Mouse (Mus musculus) erythroblast, adult 5-6 weeks (primary cell): ENCODE measurements around the gene Nod1. TPM values are rescaled to one million over a fixed set of nuclear protein-coding genes. Genes with fewer than 3 reads are reported as not detected.
"Not testable (repeated sequence)": the region's sequence is repeated elsewhere in the genome, so short reads cannot be mapped to it uniquely, and the experiment has no call there.

Source experiments
- ATAC-seq: replicated peaks from 2 replicates; pipeline ENCODE4 v1.8.0; 2016; ENCODE audit warnings: moderate number of reproducible peaks, mild to moderate bottlenecking, moderate TSS enrichment, inconsistent platforms; ENCODE audit not compliant: poor library complexity, low FRiP score, severe bottlenecking
- total RNA-seq, 2 experiments: library from RNA; stranded (forward) in 1 of 2; stranded (reverse) in 1 of 2; fragments of 150-400 nt in 1 of 2; fragments of 200-764, 138-1000 nt in 1 of 2; gene quantifications; 2 replicates each; pipeline versions ENCODE4 v1.2.3 to v1.2.4; 2015 to 2017; ENCODE audit warnings: low replicate concordance in 2 of 2

Gene Nod1
- total RNA-seq, 2 experiments from 2014 or later: 1.6 to 16.9 TPM

GRCm38 (mm10) chr6:54984096-54984495 is 11.7 kb upstream of the Nod1 start:
- no peak for ATAC-seq

GRCm38 (mm10) chr6:54983526-54984050 is 11.2 kb upstream of the Nod1 start:
- ATAC-seq: no peak

DNA sequence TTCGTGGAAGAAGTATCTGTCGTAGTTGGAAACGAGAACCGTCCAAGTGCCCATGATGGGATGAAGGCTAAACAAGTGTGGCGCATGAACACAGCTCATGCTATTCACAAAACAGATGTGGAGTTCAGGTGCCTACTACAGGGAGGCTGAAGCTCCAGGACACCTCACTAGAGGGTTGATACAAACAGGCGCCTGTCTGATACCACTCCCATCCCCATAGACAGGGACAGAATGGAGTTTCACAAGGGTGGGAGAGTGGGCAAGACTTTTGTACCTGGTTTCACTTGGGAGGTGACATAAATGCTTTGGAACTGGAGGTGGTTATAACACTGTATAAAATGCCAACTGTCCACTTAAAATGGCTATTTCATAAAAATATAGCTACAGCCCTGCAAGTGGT is 7.0 kb upstream of the Nod1 start:
- ATAC-seq: no peak

GRCm38 (mm10) chr6:54975616-54976015 is 3.2 kb upstream of the Nod1 start:
- no peak for ATAC-seq

GRCm38 (mm10) chr6:54974501-54974900 is 2.1 kb upstream of the Nod1 start:
- ATAC-seq: no peak

- ATAC-seq: no peak
Observed at GRCm38 (mm10) chr6:54972929-54973211, 458 bp upstream of the Nod1 start.

DNA sequence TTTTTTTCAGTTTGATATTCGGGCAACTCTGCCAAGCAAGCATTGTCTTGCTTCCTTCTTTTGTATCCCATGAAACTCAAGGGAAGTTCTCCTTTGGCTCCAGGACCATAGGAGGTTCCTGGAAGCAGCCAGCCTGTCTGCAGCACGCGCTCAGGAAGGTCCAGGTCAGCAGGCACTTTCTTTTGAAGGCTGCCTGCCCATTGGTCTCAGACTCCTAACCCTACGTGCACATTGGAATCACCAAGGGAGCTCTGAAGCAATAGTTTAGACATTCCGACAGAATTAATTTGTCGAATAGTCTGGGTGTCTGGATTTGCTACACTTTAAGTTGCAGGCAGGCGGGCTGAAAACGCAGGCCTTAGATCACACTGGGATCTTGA is 691 bp downstream of the Nod1 start:
- no peak for ATAC-seq

- no peak for ATAC-seq
Observed at GRCm38 (mm10) chr6:54970506-54970905, 1.9 kb downstream of the Nod1 start.

DNA sequence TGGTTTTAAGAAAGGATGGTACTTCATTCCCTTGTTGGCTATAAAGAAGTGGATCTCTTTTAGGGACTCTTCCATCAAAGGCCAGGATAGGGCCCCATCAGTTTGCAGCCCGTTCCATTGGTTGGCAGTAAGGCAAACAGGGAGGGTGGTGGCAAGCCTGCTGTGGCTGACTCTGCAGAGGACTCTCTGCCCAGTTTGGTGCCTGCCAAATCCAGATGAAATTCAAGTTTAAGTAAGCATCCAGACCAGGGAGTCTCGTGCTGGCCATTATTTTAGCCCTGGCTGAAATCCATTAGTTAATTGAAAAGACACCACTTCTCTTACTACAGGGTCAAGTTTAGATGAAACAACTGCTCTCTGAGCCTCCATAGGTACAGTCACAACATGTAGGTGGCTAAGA is 2.6 kb downstream of the Nod1 start:
- ATAC-seq: no peak

DNA sequence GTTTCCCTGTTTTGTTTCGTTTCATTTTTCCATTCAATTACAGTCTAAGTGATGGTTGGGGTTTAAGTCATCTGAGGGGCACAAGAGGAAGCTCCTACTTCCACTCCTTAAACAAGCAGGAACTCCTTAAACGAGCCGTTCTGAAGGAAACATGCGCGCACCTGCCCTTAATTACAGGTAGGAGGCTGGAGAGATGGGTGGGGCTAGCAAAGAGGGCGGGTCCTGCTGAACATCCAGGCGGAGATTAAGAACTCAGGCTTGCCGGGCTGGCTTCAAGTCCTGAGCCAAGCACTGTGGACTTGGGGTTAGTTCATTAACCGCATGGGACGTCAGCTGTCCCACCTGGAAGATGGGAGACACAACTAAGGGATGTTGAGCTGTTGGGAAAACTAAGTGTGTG is 4.8 kb downstream of the Nod1 start:
- no peak for ATAC-seq

- no peak for ATAC-seq
Observed at GRCm38 (mm10) chr6:54965234-54965633, 7.2 kb downstream of the Nod1 start.

GRCm38 (mm10) chr6:54964755-54965154 is 7.7 kb downstream of the Nod1 start:
- ATAC-seq: no peak

GRCm38 (mm10) chr6:54963599-54963998 is 8.8 kb downstream of the Nod1 start:
- ATAC-seq: no peak

DNA sequence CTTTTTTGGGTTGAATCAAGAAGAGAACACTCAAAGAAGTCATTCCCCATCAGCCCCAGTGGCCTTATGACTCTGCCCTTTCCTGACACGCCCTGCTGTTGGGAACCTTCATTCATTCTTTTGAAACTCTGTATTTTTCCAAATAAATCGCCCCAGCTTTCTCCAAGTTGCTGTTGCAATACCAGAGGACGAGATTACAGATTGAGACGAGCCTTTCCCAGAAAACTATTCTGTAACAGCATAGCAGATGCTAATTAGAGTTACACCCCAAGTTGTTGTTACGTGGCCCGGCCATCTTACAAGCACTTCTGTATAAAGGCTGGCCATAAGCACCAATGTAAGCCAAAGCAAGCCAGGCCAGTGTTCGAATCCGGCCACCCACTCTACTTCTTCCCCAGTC is 14.8 kb downstream of the Nod1 start:
- ATAC-seq: no peak

GRCm38 (mm10) chr6:54956425-54956824 is 16.0 kb downstream of the Nod1 start:
- ATAC-seq: no peak

DNA sequence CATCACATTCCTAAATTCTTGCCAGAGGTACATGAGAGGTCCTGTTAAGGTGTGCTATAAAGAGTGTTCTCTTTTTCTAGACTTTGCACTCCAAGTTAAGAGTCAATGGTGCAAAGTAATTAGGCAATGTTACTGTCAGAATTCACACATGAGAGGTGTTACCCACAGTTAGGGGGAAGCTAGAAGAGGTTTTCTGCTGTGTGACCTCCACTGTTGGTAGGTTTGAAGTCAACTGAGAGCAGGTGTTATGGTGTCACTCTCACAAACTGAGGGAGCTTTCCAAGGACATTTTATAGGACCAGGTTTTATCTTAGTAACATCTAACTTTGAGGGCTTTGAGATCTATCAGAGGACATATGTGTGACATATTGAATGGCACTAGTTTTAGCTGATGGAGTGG is 16.5 kb downstream of the Nod1 start:
- ATAC-seq: no peak

DNA sequence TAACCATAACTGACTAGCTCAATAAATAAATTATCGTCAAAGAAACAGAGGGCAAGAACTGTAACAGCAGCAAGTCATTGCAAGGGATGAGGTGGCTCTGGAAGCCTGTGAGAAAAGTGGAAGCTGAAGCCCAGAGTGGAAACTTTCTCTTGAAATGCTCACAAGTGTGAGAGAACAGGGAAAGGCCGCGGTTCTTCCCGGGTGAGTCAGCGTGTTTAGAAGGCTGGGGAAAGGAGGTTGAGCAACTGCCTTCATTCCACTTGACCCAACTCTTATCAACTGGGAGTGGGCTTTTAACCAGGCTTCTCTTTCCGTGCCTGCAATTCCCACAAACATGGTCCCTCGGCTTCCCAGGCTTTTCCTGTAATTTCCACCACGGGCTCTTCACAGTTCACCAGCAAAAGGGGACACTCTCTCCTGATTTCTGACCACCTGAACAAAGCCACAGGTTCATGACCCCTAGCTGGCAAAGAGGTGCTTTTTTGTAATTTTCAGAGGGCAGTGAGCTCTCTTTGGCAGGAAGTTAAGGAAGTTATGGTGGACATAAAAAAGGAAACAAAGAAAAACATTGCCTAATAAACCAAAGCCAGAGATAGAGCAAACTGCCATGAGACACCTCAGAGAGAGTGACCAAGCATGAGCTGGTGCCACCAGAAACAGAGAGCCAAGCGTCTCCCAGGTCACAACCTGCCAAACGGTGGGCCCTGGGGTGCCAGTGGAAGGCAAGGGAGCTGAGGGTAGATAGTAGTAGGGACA is 17.6 kb downstream of the Nod1 start:
- ATAC-seq: no peak

DNA sequence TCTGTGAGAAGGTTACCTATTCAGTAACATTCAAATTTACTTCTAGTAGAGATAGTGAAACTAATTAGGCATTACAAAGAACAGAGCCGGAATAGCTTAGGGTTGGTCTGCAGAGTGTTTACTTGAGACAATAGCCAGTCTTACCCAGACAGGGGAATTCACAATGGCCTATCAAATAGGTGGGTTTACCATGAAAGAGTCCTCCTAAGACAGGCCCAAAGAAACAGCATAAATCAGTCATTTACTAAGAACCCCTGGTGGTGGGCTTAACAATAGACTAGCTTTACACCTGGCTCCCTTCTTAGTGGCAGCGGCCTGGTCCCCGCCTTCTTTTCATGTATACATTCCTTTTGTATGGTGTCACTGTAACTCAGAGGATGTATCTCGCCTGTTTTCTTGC is 19.0 kb downstream of the Nod1 start:
- ATAC-seq: not testable (repeated sequence)

DNA sequence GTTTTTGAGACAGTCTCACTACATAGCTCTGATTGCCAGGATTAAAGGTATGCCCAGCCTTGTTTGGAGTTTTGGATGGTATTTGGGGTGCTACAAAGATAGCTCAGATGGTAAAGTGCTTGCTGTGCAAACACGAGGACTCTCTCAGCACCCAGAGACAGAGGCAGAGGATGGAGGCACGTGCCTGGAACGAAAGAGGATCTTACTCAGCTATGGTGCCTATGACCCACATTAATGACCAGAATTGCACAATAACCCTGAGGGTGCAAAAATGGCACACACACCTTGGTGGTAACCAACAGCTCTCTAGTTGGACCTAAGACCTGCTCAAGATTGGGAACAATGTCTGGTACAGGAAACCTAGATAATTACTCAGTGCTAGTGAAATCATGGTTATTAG is 19.9 kb downstream of the Nod1 start:
- no peak for ATAC-seq

- ATAC-seq: no peak
Observed at GRCm38 (mm10) chr6:54948682-54949081, 23.7 kb downstream of the Nod1 start.

DNA sequence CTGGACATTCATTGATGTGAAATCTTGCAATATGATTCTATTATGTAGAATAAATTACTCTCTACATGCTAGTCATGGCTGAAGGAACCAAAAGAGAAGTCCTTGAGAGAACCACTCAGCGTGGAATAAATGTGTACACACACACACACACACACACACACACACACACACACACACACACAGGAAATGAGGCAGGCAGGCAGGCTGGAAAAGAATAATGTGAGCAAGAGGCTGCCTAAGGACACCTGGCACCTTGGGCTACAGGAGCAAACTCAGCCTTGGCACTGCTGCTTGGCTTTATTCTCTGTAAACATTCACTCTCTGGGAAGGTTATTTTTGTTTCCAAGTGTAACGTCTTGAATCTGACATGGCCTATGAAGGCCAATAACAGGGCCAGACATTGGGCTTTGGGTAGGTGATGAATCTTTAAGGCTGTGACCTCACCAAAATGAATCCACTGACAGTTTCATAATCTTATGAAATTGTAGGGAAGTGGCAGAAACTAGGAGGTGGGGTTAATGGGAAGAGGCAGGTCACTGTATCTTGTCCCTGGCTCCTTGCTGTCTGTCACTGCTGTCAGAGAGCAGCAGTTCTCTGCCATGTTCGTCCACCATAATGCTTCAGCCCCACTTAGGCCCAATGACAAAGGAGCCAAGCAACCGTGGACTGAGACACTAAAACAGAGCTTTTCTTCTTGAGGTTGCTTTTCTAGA is 26.0 kb downstream of the Nod1 start:
- no peak for ATAC-seq

GRCm38 (mm10) chr6:54944551-54944950 is 27.9 kb downstream of the Nod1 start:
- ATAC-seq: no peak
